Mouse (Mus musculus): ENCODE measurements around the gene Cap1.

DNA sequence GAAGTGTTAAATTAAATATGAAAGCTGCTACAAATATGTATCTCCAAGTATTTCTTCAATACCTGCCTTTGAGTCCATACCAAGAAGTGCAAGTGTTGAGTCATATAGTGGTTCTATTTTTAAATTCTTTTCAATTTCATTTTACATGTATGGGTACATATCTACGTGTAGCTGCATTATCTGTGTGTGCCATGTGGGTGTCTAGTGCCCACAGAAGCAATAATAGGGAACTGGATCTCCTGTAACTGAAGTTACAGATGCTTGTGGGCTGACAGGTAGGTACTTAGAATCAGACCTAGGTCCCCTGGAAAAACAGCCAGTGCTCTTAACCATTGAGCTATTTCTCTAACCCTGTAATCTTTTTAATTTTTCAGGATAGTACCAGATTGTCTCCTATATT lies 74.7 kb downstream of the Cap1 start:
- TF ChIP-seq POLR2A (IDR thresholded peaks at IDR 0.05; ENCODE audit: control insufficient read depth, extremely low read depth, insufficient read depth, low read length, poor library complexity) (no peak), CTCF (IDR thresholded peaks at IDR 0.05; ENCODE audit: borderline replicate concordance, control insufficient read depth, extremely low read depth, insufficient read depth, low read length, poor library complexity) (no peak)

All from thymus, adult 2 months (tissue).